Mouse (Mus musculus) Patski (cell line): ENCODE data around the gene Fbxl4. TPM values are rescaled to one million over a fixed set of nuclear protein-coding genes. Genes with fewer than 3 reads are reported as not detected.
"Not testable (repeated sequence)": the region's sequence is repeated elsewhere in the genome, so short reads cannot be mapped to it uniquely, and the experiment has no call there.

Source experiments
- ATAC-seq: fragments of 100-300 bp; one replicate; pipeline ENCODE4 v1.8.0; 2021
- CTCF ChIA-PET: fragments of 350-600 bp; sonication (Branson Sonifier 250); formaldehyde crosslinking; loops from one replicate; lab custom pipeline; 2022; ENCODE audit warnings: inconsistent platforms; lab: Charles Lee
- POLR2A ChIA-PET: fragments of 350-600 bp; sonication (Branson Sonifier 250); formaldehyde crosslinking; loops from one replicate; lab custom pipeline; 2022; ENCODE audit warnings: antibody characterized with exemption, inconsistent platforms; lab: Charles Lee
- DNase-seq: peaks from one replicate; pipeline ENCODE4 v3.0.0-alpha.2; 2011; ENCODE audit warnings: low read depth, low spot score
- H3K27me3 ChIP-seq: fragments of 371-371 bp; one replicate; pipeline ENCODE4 v1.5.1; 2021
- CTCF ChIP-seq: fragments of 100-300 bp; IDR thresholded peaks from one replicate; pipeline ENCODE4 v1.5.1; 2021
- in situ Hi-C: fragments of 300-500 bp; cut with MboI; formaldehyde crosslinking; loops from 3 replicates; pipeline ENCODE4 v1.11.1; 2018; ENCODE audit warnings: low pct_unique_long_range_greater_than_20kb, mixed read lengths
- polyA plus RNA-seq: library from polyadenylated mRNA; unstranded; gene quantifications from one replicate; pipeline ENCODE4 v1.2.3, GENCODE M21; 2021

Gene Fbxl4
- polyA plus RNA-seq, result 14.7 TPM

DNA sequence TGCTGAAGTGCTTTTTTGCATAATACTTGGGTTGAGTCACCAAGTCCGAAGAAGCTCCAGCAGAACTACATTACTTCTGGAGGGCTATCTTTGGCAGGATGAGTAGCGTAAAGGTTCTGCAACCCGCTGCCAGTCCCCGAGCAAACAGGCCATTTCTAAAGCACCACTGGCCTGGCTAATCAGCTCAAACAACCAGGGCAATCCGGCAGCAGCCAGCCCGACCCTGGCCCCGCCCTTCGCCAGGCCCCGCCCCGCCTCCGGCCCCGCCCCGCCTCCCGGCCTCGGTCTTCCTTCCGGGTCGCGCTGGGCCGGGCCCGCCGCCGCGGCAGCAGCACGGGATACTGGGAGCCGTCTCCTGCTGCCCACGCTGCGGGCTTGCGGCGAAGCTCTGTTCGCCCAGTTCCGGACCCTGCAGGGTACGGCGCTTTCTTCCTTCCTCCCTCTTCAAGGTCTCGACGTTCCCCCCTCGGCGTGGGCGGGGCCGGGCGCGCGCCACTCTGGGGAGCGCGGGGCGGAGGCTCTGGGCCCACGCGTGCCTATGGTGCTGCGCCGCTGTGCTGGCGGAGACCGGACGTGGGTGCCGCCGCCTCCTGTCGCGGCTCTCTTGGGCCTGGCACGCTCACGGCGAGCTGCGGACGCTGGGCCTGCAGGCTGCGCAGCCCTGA lies at the start of gene Fbxl4:
TSS of gene Fbxl4 (plus strand) at position 278 of the 665 bp plus-strand sequence.
- ATAC-seq, result peak; percentile 95
- ChIA-PET CTCF (interaction anchor here (1.1 kb wide), 1 partner anchor 340 kb away, joined by 3 read pairs; no protein-coding TSS in a partner anchor), POLR2A (no interaction called here)
- no peak for TF ChIP-seq CTCF
- peak; percentile 27 for DNase-seq
- in situ Hi-C loops, result no loop called here
- H3K27me3 ChIP-seq, result no peaks in the 10 kb centered on the region

DNA sequence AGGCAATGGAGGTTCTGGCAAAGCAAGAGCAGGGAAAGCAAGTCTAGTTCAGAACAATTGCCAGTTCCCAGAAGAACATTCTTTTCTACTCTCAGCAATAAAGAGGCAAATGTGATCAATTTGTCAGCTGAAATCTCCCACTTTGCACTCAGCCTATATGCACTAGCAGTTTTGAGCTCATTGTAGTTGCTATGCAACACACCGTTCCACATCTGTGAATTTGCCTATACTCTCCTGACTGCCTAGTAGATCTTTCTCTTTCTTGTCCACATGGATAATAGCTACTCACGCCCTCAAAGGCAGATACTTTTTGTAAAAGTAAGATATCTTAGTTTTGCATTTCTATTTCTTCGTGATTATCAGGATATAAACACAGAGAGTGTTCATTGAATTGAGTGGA lies 42.8 kb upstream of the Fbxl4 start:
- in situ Hi-C loops, result no loop called here
- DNase-seq, result no peak
- POLR2A ChIA-PET, result no interaction called here
- no peak for ATAC-seq
- no peak for TF ChIP-seq CTCF
- CTCF ChIA-PET, result no interaction called here
- peaks cover 5% of the 10 kb centered on the region for H3K27me3 ChIP-seq

DNA sequence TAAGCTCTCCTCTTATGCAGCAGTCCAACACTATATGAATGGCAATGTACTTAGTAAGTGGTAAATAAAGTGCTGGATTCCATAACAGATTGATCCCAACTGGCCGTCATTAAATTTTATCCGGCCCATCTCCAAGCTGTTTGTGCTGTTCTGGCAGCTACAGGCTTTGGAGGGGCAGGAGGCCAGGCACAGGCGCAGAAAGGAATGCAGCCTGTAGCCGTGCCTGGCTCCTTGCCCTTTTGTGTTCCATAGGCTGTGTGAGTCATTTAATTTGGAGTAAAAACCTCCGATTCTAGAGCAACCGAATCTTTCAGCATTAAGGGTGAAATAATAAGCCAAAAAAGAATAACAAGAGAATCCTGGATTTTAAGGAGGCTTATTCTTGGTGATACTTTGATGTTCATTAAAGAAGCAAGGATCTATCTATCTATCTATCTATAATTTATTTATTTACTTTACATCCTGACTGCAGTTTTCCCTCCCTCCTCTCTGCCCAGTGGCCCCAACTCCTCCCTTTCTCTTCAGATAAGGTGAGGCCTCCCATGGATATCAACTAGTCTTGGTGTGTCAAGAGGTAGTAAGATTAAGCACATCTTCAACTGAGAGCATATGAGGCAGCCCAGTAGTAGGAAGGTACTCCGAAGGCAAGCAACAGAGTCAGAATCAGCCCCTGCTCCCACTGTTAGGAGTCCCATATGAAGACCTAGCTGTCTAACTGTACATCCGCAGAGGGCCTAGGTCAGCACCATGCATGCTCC lies 14.3 kb upstream of the Fbxl4 start:
- CTCF ChIA-PET, result no interaction called here
- TF ChIP-seq CTCF, result no peak
- no peak for DNase-seq
- in situ Hi-C loops, result no loop called here
- H3K27me3 ChIP-seq, result no peaks in the 10 kb centered on the region
- POLR2A ChIA-PET, result no interaction called here
- ATAC-seq, result no peak

DNA sequence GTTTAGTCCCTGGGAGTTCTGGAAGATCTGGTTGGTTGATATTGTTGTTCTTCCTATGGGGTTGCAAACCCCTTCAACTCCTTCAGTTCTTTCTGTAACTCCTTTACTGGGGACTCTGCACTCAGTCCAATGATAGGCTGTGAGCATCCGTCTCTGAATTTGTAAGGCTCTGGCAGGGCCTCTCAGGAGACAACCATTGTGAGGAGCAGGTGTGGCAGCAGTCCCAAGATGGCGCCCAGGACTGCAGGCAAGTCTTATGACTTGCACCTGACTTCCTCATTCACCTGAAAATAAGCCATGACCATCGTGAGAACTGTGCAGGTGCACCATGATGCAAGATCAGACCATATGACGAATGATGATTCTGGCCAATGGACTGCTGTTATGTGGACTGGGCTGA lies 8.3 kb upstream of the Fbxl4 start:
- in situ Hi-C loops, POLR2A ChIA-PET, CTCF ChIA-PET, DNase-seq, H3K27me3 ChIP-seq, ATAC-seq: not testable (repeated sequence)

DNA sequence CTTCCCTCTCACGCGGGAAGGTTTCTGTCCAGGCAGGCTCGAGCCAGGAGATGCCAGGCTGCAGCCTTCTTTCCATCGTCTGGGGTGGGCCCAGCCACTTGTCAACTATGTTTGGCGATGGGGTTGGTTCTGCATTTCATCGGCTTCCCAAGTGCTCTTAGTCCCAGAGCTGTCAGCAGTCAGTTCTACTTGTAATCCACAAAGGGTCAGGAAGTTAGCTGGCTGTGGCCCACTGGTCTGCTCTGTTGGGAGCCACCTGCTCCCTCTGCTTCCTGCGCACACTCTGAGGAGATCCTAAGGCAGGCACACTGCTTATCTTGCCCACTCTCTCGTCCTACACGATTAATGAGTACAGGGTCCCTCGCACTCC lies 573 bp downstream of the Fbxl4 start:
- ChIA-PET POLR2A (no interaction called here), CTCF (no interaction called here)
- no peaks in the 10 kb centered on the region for H3K27me3 ChIP-seq
- ATAC-seq (peak; percentile 57), DNase-seq (peak; percentile 10)
- TF ChIP-seq CTCF, result no peak
- in situ Hi-C loops, result no loop called here

DNA sequence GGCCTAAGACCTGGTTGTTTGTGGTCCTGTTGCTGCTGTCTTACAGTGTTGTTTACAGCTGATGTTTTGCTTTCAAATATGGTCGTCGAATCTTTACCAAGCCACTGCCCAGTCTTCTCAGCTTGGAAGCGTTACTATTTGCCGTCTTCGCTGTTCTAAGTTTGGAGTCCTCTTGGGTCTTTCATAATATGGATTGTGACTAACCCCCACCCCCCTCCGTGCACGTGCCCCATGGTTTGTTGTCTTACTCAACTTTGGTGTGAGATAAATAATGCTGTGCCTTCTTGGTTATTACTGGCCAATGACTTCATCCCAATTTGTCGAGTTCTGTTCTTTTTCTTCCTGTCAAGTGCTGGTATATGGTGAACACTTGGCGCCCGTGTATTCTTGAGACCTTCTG lies 1.1 kb downstream of the Fbxl4 start:
- TF ChIP-seq CTCF, result no peak
- ChIA-PET POLR2A (no interaction called here), CTCF (no interaction called here)
- no peaks in the 10 kb centered on the region for H3K27me3 ChIP-seq
- no peak for DNase-seq
- ATAC-seq, result no peak
- in situ Hi-C loops, result no loop called here

DNA sequence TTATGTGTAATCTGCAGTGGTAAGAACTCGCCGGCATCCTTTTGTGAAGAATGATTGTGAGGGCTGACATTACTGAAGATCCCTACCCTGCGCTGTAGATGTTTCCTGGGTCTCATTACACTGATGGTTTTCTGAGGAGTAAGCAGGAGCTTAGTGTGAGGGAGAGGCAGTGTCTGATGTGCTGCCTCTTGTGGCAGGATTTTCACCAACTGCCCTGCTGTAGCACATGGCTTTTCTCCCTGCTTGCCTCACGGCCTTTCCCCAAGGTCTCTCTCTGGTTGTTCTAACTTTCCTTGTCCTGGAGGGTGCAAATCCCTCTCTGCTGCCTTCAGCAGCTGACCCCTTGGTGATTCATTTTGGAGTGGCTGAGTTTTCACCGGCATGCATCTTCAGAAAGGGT lies 10.0 kb downstream of the Fbxl4 start:
- TF ChIP-seq CTCF, result no peak
- H3K27me3 ChIP-seq, result no peaks in the 10 kb centered on the region
- POLR2A ChIA-PET, result no interaction called here
- no peak for ATAC-seq
- DNase-seq, result no peak
- in situ Hi-C loops, result no loop called here
- CTCF ChIA-PET, result no interaction called here

DNA sequence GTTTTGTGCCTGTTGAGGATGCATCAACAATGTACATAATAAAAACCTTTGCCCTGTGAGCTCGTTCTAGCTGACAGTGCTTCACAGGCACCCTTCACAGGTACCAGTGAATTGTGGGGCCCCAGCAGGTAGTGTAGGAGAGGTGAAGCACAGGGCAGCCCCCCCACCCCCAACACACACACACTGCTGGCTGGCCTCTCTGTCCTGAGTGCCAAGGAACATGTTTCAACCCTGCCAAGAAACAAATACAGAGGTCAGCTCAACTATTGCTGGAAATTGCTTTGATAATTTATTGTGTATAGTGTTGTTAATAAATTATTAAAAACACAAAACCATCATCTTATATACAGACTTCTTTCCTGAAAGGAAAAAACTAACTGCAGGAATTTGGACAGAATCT lies 21.2 kb downstream of the Fbxl4 start:
- H3K27me3 ChIP-seq, result no peaks in the 10 kb centered on the region
- TF ChIP-seq CTCF, result no peak
- DNase-seq, result no peak
- ChIA-PET CTCF (interaction anchor here (1.1 to 1.5 kb wide), 2 partner anchors 9 to 12 kb away, joined by 4 read pairs; no protein-coding TSS in a partner anchor), POLR2A (no interaction called here)
- no peak for ATAC-seq
- in situ Hi-C loops, result no loop called here

DNA sequence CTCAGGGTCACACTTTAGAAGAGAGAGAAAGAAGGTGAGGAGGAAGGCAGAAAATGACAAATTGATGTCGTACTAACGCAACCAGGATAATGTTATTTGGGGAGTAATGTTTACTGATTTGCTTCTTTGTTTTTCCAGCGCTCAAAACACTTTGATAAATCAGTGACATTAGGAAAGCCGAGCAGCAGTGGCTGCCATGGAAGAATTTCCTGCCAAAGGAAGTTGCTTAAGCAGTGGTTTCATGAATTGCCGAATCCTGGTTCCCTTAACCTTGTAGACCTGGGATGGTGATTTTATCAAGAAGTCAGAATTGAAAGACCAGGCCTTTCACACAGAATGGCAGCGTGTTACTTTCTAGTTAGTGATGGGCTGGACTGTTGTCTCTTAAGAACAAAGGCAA lies 23.3 kb downstream of the Fbxl4 start:
- in situ Hi-C loops, result no loop called here
- ChIA-PET CTCF (no interaction called here), POLR2A (no interaction called here)
- ATAC-seq (no peak), DNase-seq (no peak)
- no peaks in the 10 kb centered on the region for H3K27me3 ChIP-seq
- no peak for TF ChIP-seq CTCF

DNA sequence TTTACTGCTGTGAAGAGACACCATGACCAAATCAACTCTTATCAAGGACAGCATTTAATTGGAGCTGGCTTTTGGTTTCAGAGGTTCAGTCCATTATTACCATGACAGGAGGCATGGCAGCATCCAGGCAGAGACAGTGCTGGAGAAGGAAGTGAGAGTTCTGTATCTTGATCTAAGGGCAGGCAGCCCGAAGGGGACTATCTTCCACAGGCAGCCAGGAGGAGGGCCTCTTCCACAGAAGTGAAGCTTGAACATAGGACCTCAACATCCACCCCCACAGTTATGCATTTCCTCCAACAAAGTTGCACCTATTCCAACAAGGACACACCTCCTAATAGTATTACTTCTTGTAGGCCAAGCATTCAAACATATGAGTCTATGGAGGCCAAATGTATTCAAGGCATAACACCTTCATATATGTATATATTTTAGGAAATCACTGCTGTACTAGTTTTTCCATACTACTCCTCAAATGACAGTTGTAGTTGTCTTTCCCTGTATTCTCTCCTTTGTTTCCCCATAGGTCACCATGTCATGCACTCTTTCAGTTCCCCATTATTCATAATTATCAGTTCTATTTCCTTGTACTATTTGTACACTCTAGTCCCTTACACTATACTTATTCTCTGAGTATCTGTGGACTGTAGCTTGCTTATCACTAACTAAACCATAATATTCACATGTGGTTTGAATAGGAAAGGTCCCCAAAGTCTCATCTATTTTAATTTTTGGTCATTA lies 26.4 kb downstream of the Fbxl4 start:
- POLR2A ChIA-PET, result no interaction called here
- CTCF ChIA-PET, result no interaction called here
- DNase-seq, result no peak
- no peaks in the 10 kb centered on the region for H3K27me3 ChIP-seq
- no peak for ATAC-seq
- in situ Hi-C loops, result no loop called here
- TF ChIP-seq CTCF, result no peak

DNA sequence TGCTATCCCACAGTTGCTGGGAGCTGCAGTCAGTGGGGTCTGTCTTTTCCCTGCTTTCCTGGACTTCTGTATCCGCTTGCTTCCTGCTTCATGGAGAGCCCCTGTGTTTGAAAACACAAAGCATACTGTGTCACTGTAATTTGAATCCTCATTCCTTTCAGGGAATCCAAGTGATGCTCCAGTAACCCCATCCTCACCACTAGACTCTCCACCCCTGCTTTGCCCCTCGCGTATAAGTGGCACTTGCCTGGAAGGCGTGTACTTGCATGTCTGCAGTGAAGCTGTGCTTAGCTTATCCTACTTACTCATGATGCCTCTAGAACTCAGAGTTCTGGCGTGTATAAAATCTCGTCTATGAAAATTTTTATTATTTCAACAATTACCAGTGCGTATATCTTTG lies 32.7 kb downstream of the Fbxl4 start:
- ChIA-PET CTCF (interaction anchor here (1.2 to 1.3 kb wide), 2 partner anchors 11 to 35 kb away, joined by 3 to 4 read pairs; no protein-coding TSS in a partner anchor), POLR2A (no interaction called here)
- in situ Hi-C loops, result no loop called here
- no peak for DNase-seq
- no peak for TF ChIP-seq CTCF
- H3K27me3 ChIP-seq, result no peaks in the 10 kb centered on the region
- peak; percentile 57 for ATAC-seq
